Mouse (Mus musculus): Measurements from ENCODE around the gene Capn9.

The Capn9 gene

DNA sequence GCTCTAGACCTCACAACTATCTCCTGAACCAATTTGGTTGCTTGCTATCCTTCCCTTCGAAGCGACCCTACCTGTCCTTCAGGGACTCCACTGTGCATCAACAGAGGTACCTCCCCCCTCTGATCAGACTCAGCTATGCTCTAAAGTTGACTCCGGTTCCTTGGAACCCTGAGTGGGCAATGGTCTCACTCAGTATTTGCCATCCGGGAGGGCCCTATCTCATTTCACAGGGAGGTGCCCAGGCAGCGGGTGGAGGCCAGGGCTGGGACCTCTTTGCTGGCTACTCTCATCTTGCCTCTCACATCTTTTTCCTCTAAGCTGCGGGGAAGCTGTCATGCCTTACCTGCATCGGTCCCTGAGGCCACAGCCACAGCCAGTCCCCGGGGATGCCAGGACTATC, at the start of gene Capn9:
Capn9 (plus strand) TSS at position 301 of the 400 bp plus-strand sequence.
- no peak for DNase-seq

DNA sequence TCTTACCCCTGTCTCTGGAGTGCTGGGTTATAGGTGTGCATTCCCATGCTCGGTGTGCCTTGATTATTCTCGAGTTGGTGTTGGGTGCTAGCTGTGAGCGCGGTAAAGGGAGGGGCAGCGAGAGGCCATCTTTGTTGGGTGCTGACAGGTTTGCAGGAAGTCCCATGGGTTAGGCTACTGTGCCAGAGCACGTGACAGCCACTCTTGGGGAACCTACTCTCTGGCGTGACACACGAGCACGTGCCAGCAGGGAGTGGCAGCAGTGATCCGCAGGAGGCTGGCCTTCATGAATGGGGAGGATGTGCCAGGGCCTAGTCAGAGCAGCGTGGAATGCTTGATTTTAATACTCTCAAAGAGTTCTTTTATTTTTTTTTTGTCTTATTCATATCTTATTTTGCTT, 49.6 kb upstream of the Capn9 start:
- DNase-seq, result no peak

DNA sequence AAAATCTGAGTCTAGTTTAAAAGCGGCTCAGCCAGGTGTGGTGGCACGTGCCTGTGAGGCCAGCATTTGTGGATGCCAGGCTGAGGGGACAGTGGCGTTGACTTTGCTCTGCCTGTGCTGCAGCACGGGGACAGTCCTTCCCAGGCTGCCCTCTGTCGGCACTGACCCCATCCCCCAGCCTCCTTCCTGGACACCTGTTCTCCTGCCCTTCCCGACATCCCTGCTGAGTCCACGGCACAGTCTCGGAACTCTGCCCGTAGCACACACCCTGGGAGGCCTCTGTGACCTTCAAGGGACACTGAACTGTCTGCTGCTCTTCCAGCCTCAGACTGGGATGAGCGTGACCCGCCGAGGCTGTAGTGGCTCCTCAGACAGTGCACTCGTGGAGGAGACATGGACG, 45.8 kb upstream of the Capn9 start:
- DNase-seq, result no peak

GRCm38 (mm10) chr8:124530556-124530955, 45.4 kb upstream of the Capn9 start:
- no peak for DNase-seq

DNA sequence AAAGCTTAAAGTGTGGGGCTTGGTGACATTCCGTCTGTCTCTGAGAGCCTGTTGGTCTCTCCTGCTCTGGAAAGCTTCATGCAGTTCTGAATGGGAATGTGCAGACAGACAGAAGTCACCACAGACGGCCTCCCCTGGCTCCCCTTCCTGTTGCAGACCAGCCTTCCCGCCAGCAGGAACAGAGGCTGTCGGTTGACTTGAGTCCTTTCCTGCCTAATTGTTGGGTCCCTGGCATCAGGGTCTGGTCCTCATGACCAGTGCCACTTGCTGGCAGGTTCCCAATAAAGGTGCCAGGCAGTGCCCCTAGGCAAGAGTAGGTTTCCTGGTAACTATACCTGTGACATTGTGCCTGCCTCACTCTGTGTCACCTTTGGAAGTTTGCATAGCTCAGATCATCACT, 44.9 kb upstream of the Capn9 start:
- no peak for DNase-seq

- no peak for DNase-seq
These were observed 43.3 kb upstream of the Capn9 start for GRCm38 (mm10) chr8:124532626-124533025.

GRCm38 (mm10) chr8:124535451-124535850, 40.5 kb upstream of the Capn9 start:
- DNase-seq, result no peak

GRCm38 (mm10) chr8:124540906-124541305, 35.0 kb upstream of the Capn9 start:
- no peak for DNase-seq

GRCm38 (mm10) chr8:124542001-124542400, 33.9 kb upstream of the Capn9 start:
- DNase-seq, result no peak

DNA sequence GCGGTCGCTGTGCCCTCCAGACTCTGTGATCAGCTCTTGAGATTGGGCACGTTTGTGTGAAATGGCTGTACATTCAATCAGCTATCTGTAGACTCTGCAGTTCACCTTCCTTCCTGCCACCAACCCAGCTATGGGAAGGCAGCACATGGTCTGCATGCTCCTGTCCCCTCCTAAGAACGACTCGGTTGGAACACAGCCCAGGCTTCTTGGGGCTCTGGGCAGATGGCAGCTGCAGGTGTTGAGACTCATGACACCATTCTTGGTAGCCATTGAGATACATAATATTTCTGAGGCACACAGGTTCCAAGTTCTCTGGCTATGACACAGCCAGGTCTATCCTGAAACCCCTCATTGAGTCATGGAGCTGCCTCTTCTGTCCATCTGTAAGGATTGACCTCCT, 32.6 kb upstream of the Capn9 start:
- no peak for DNase-seq

- DNase-seq, result no peak
These were observed 29.5 kb upstream of the Capn9 start for GRCm38 (mm10) chr8:124546371-124546770.

- no peak for DNase-seq
These were observed 29.1 kb upstream of the Capn9 start for GRCm38 (mm10) chr8:124546815-124547214.

DNA sequence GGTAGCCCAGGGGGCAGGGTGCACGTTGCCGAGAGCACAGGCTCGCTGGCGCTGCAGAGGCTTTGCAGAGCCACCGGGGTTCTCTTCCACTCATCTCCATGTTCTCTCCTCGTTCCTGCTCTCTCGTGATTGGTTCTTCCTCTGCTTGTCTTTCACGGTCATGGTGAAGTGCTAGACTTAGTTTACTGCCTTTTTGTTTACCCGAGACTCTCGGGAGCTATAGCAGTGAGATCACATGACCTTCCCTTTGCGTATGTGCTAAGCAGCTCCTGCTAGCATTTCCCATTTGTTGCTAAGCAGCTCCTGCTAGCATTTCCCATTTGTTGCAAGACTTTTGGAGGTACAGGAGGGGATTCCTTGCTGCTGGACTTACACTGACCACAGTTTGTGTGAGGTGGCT, 28.6 kb upstream of the Capn9 start:
- DNase-seq, result no peak

DNA sequence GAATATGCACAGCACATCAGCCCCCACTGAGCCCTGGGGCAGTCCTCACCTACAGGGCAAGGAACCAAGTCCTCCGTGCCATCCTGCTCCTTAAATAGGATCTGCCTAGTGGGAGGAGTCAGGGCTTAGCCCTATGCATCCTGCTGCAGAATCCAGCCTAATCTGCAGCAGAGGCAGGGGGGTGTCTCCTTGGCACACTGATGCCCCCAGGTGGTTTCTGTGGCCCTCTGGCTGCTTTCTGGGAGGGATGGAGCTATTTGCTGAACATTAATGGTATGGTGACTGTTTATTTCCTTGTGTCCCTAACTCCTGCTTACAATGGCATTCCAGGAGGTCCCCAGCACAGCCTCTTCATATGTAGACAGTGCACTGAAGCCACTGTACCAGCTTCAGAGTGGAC, 27.7 kb upstream of the Capn9 start:
- no peak for DNase-seq

DNA sequence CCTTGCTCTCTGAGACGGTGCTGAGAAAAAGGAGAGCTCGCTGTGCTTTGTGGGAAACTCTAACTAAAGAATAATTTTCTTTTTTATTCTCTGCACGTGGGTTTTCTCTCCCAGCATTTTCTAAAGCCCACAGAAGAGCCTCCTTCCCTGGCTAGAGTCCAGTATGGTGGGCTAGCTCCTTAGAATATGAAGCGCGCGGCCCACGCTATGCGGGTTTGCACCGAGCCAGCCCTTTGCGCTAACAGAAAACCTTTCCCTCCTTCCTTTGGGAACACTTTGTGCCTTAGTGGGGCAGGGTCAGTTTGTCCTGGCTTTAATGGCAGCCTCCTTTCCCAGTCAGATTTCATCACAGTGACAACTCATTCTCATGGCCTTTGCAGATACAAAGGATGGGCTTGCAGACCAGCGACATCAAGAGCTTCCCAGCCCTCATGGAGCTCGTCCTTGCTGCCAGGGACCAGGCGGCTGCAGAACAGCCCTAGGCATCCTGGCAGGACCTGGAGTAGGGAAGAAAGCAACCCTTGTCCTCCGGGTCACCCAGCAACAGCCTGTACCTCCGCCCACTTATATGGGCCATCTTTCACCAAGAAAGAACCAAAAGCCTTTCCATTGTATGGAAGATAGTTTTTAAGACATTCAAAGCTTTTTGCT, 24.8 kb upstream of the Capn9 start:
- DNase-seq, result no peak

GRCm38 (mm10) chr8:124555113-124555750, 20.7 kb upstream of the Capn9 start:
- no peak for DNase-seq

GRCm38 (mm10) chr8:124556164-124556563, 19.7 kb upstream of the Capn9 start:
- DNase-seq, result no peak

GRCm38 (mm10) chr8:124556658-124557057, 19.3 kb upstream of the Capn9 start:
- DNase-seq, result peak; percentile 32

DNA sequence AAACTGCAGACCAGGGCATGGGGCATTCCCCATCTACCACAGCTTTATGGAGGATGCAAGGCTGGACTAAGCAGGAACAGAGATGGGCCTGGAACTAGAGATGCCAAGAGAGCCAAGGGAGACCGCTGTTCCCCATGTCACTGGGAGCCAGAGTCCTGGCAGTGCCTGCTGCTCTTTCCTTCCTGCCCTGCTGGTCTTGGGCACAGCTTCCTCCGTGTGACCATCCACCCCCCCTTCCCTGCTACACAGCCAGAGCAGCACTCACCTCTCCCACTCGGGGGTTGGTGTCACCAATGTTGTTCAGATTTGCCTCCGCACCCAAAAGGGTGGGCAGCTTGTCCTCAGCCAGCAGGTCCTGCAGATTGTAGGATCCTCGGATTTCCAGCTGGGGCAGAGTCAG, 18.4 kb upstream of the Capn9 start:
- no peak for DNase-seq

DNA sequence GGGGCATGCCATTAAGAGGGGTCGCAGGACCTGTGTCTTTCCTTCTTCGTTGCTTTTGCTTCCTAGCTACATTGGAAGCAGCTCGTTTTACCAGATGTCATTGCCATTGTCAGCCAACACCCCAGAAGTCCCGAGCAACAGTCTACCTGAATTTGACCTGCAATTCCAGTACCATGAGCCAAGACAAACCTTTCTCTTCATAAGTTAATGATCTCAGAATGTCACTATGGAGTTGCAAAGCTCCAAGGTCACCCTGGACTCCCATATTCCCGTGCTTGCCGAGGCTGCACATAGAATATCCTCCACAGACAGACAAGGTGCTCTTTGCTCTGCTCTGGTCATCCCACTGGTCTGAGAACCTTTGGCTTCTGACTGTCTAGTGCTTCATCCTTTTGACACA, 8.8 kb upstream of the Capn9 start:
- DNase-seq, result no peak

DNA sequence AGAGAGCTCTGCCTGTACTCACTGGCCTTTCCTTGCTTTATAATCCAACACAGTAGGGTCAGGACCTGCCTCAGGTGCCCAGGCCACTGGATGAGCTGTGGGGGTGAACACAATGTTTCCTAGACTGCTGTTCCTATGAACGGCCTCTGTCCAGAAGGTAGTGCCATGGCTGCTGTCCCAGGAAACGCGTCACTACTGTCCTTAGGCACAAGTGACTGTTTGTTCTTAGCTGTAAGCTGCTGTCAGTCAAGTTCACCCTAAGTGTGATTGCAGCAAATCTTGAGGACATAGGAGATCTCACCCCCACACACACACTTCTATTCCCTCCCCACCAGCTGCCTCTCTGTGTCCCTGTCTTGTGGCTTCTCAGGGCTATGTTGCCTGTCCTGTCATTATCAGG, 8.3 kb upstream of the Capn9 start:
- DNase-seq, result no peak

DNA sequence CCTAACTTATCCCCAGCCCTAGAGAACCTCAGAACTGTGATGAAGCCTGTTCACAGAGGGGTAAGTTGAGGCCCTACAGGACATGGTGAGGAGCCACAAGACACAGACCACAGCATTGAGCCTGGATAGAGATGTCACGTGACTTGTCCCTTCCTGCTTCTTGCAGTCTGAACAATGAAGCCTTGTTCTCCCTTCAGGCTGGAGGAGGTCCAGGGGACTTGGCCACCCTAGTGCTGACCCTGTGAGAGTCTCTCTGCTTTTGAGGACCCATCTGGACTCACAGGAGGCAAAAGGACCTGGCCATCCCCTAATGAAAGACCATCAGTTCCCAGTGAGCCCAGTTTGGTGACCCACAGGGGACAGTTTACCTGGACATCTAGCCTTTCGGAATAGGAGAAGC, 6.8 kb upstream of the Capn9 start:
- DNase-seq, result no peak

GRCm38 (mm10) chr8:124569593-124569992, 6.3 kb upstream of the Capn9 start, which contains the start of gene Agt:
TSS of gene Agt (minus strand) at chr8:124569706.
- DNase-seq, result no peak

DNA sequence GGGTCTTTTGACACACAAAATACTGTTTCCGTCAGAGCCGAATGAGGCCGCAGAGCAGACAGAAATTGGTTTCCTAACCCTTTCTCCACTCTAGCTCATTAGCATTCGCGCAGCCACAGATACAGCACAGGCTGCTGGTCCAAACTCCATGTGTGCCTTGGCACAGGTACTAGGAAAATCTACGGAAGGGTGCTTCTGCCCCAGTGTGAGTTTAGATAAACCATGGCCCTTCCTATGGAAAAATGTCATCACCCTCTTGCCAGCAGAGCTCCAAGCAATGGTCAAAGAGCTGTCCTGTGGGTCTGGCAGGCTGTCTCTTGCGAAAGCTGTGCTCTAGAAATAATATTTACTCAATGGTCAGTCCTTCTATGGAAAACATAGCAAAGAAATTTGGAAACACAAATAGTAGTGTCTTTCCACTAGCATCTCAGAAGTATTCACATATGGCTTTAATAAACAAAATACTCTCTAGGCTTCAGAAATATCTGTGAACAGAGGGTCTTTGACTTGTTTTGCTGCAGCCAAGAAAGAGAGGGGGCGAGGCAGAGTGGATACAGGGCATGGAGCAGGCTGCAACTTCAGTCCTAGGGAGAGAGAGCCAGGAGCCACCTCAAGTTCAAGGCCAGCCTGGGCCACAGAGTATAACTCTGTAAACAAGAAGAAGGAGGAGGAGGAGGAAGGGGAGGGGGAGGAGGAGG, 4.0 kb upstream of the Capn9 start:
- no peak for DNase-seq
